Mouse (Mus musculus): ENCODE measurements at regions not wholly inside any gene's neighbourhood (a gene's known extent, or its start where the extent isn't known, plus 50 kb on each side); places are given as distances from the start of the nearest gene placed in this dataset.

- no peak for TF ChIP-seq CHD2 (IDR thresholded peaks at IDR 0.05; ENCODE audit: low read depth, low read length)
- TF ChIP-seq ZNF384 (IDR thresholded peaks at IDR 0.05; ENCODE audit: low read depth, low read length): no peak
Measured at GRCm38 (mm10) chr8:34472434-34472833, 360.9 kb upstream of the Gm10131 start.

Data from ES-E14 (cell line).